Mouse (Mus musculus) bone marrow, adult 2 months (tissue): ENCODE measurements around the gene Platr17.

ENCODE experiments used
- CTCF ChIP-seq: fragments of 200-500 bp; IDR thresholded peaks from 2 replicates; pipeline ENCODE4 v1.5.1; 2011; ENCODE audit warnings: low read length, control low read depth; ENCODE audit not compliant: control insufficient read depth, insufficient read depth
- POLR2A ChIP-seq: fragments of 200-500 bp; IDR thresholded peaks from 2 replicates; pipeline ENCODE4 v1.6.1; 2011; ENCODE audit warnings: low read depth, mild to moderate bottlenecking, control low read depth, low read length, borderline replicate concordance; ENCODE audit not compliant: control insufficient read depth

- TF ChIP-seq POLR2A (no peak), CTCF (no peak)
Measured at GRCm38 (mm10) chr17:33900989-33901314, 4.0 kb upstream of the Platr17 start.
